Mouse (Mus musculus): ENCODE measurements around the gene F3.

DNA sequence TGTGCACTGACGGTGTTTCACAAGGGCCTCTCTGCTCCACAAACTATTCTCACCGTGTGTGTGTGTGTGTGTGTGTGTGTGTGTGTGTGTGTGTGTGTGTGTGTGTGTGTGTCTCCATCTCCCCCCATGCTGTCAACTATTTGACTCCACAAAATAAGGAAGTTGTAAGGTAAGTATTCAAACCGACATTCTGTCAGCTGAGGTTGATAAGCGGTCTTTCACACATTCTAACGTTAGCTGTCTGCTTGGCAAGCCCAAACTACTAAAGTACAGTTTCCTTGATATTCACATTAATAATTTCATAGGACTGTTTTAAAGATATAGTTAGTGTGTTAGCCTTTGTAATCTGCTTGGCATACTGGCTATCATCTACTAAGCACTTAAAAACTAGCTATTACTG lies 43.5 kb downstream of the F3 start:
- TF ChIP-seq CHD2 (IDR thresholded peaks at IDR 0.05; ENCODE audit: low read depth, low read length) (no peak), ZC3H11A (IDR thresholded peaks at IDR 0.05; ENCODE audit: borderline replicate concordance, low read depth, low read length) (no peak), MAFK (IDR thresholded peaks at IDR 0.05; ENCODE audit: insufficient read depth, low read depth, low read length) (no peak), HCFC1 (IDR thresholded peaks at IDR 0.05; ENCODE audit: borderline replicate concordance, insufficient read depth, low read length) (no peak)
